Mouse (Mus musculus) MEL (cell line): ENCODE results near the gene Shisa9.

Source experiments
- MEF2A ChIP-seq: IDR thresholded peaks from 2 replicates; pipeline ENCODE4 v1.6.1; 2014; ENCODE audit warnings: low read depth, mild to moderate bottlenecking, inconsistent platforms, low read length, improper control_type of control experiment; ENCODE audit not compliant: poor library complexity, insufficient replicate concordance, severe bottlenecking; ENCODE audit errors: extremely low read depth
- POLR2A ChIP-seq, 2 experiments: IDR thresholded peaks; 2 replicates each; pipeline ENCODE4 v1.6.1; 2011 to 2012; ENCODE audit warnings: low read length in 2 of 2, mild to moderate bottlenecking in 2 of 2, control low read depth in 1 of 2, improper control_type of control experiment in 1 of 2, low read depth in 1 of 2, moderate library complexity in 1 of 2; ENCODE audit not compliant: control insufficient read depth in 1 of 2, insufficient read depth in 1 of 2, poor library complexity in 1 of 2
- ZMIZ1 ChIP-seq: IDR thresholded peaks from 2 replicates; pipeline ENCODE4 v1.6.1; 2012; ENCODE audit warnings: low read depth, mild to moderate bottlenecking, inconsistent platforms, low read length, improper control_type of control experiment, moderate library complexity

DNA sequence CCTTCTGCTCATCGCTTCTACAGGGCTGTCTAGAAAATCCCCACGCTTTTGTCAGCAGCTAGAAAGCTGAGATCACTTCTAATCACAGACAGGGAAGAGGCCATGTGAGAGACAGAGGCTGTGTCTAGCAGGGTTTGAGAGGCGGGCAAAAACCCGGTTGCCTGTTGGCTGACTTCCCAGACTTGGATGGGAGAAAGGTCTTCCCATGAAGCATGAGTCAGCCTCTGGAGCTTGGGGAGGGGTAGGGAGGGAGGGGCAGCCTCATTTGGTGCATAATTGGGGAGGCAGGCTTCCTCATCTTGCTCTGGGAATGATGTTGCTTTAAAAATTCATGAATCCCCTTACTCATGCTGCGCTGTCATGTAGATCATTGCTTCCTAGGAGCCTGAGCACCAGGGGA is 57.0 kb downstream of the Shisa9 start:
- TF ChIP-seq POLR2A (IDR thresholded peaks at IDR 0.05; ENCODE audit: control insufficient read depth in 1 of 2, insufficient read depth in 1 of 2, low read depth in 1 of 2, low read length in 2 of 2, poor library complexity in 1 of 2) (no peak), MEF2A (no peak), ZMIZ1 (no peak)
